Mouse (Mus musculus): ENCODE measurements around the gene Adamts20. TPM values are rescaled to one million over a fixed set of nuclear protein-coding genes. Genes with fewer than 3 reads are reported as not detected.

Adamts20 gene
- total and polyA plus RNA-seq, 3 experiments = 0.05 TPM; not detected in 2

- TF ChIP-seq GATA1 (IDR thresholded peaks at IDR 0.05; ENCODE audit: borderline replicate concordance, low read length) (no peak), POLR2AphosphoS5 (IDR thresholded peaks at IDR 0.05; ENCODE audit: insufficient replicate concordance, low read depth, low read length) (no peak), TAL1 (conservative IDR thresholded peaks at IDR 0.05; ENCODE audit: low read depth, low read length) (no peak), GATA2 (IDR thresholded peaks at IDR 0.05; ENCODE audit: borderline replicate concordance, low read depth, low read length) (no peak), CTCF (IDR thresholded peaks at IDR 0.05; ENCODE audit: low read depth, low read length) (no peak)
- ATAC-seq (ENCODE audit: extremely low read depth, insufficient number of reproducible peaks, low FRiP score, poor library complexity, severe bottlenecking) = no peak
- H3K36me3 ChIP-seq (replicated peaks) = no peaks in the 10 kb centered on the region
- H3K4me1 ChIP-seq (ENCODE audit: insufficient read depth, low read depth, low read length) = no peaks in the 10 kb centered on the region
- peaks cover 44% of the 10 kb centered on the region for H3K9me3 ChIP-seq (replicated peaks)
- no peak for DNase-seq (ENCODE audit: low spot score)
- H3K4me3 ChIP-seq (ENCODE audit: low read depth, low read length) = no peak overlapping the region
- H3K27me3 ChIP-seq (ENCODE audit: insufficient read depth, low read length) = no peaks in the 10 kb centered on the region
These were observed 209.7 kb downstream of the Adamts20 start for GRCm38 (mm10) chr15:94255538-94255937.

- no peaks in the 10 kb centered on the region for H3K27me3 ChIP-seq (ENCODE audit: insufficient read depth, low read length)
- H3K36me3 ChIP-seq (replicated peaks) = no peaks in the 10 kb centered on the region
- H3K4me3 ChIP-seq (ENCODE audit: low read depth, low read length) = no peak overlapping the region
- no peaks in the 10 kb centered on the region for H3K4me1 ChIP-seq (ENCODE audit: insufficient read depth, low read depth, low read length)
- DNase-seq (ENCODE audit: low spot score) (no peak), ATAC-seq (ENCODE audit: extremely low read depth, insufficient number of reproducible peaks, low FRiP score, poor library complexity, severe bottlenecking) (no peak)
- H3K9me3 ChIP-seq (replicated peaks) = peaks cover 39% of the 10 kb centered on the region
- TF ChIP-seq POLR2AphosphoS5 (IDR thresholded peaks at IDR 0.05; ENCODE audit: insufficient replicate concordance, low read depth, low read length) = no peak
- no peak for TF ChIP-seq TAL1 (conservative IDR thresholded peaks at IDR 0.05; ENCODE audit: low read depth, low read length)
- TF ChIP-seq GATA2 (IDR thresholded peaks at IDR 0.05; ENCODE audit: borderline replicate concordance, low read depth, low read length) = no peak
- TF ChIP-seq CTCF (IDR thresholded peaks at IDR 0.05; ENCODE audit: low read depth, low read length) = no peak
- TF ChIP-seq GATA1 (IDR thresholded peaks at IDR 0.05; ENCODE audit: borderline replicate concordance, low read length) = no peak
These were observed 210.2 kb downstream of the Adamts20 start for GRCm38 (mm10) chr15:94254861-94255516.

GRCm38 (mm10) chr15:94254091-94254860, 210.9 kb downstream of the Adamts20 start:
- no peak for TF ChIP-seq GATA2 (IDR thresholded peaks at IDR 0.05; ENCODE audit: borderline replicate concordance, low read depth, low read length)
- no peak for TF ChIP-seq TAL1 (conservative IDR thresholded peaks at IDR 0.05; ENCODE audit: low read depth, low read length)
- TF ChIP-seq GATA1 (IDR thresholded peaks at IDR 0.05; ENCODE audit: borderline replicate concordance, low read length) = no peak
- TF ChIP-seq POLR2AphosphoS5 (IDR thresholded peaks at IDR 0.05; ENCODE audit: insufficient replicate concordance, low read depth, low read length) = no peak
- TF ChIP-seq CTCF (IDR thresholded peaks at IDR 0.05; ENCODE audit: low read depth, low read length) = no peak
- Histone ChIP-seq H3K4me3 (ENCODE audit: low read depth, low read length) (no peak overlapping the region), H3K27me3 (ENCODE audit: insufficient read depth, low read length) (no peaks in the 10 kb centered on the region), H3K36me3 (replicated peaks) (no peaks in the 10 kb centered on the region), H3K9me3 (replicated peaks) (peaks cover 37% of the 10 kb centered on the region), H3K4me1 (ENCODE audit: insufficient read depth, low read depth, low read length) (no peaks in the 10 kb centered on the region)
- DNase-seq (ENCODE audit: low spot score) (no peak), ATAC-seq (ENCODE audit: extremely low read depth, insufficient number of reproducible peaks, low FRiP score, poor library complexity, severe bottlenecking) (no peak)

- Histone ChIP-seq H3K4me1 (ENCODE audit: insufficient read depth, low read depth, low read length) (no peaks in the 10 kb centered on the region), H3K9me3 (replicated peaks) (peaks cover 45% of the 10 kb centered on the region), H3K27me3 (ENCODE audit: insufficient read depth, low read length) (no peaks in the 10 kb centered on the region), H3K36me3 (replicated peaks) (no peaks in the 10 kb centered on the region), H3K4me3 (ENCODE audit: low read depth, low read length) (no peak overlapping the region)
- DNase-seq (ENCODE audit: low spot score) (no peak), ATAC-seq (ENCODE audit: extremely low read depth, insufficient number of reproducible peaks, low FRiP score, poor library complexity, severe bottlenecking) (no peak)
- TF ChIP-seq CTCF (IDR thresholded peaks at IDR 0.05; ENCODE audit: low read depth, low read length) (no peak), TAL1 (conservative IDR thresholded peaks at IDR 0.05; ENCODE audit: low read depth, low read length) (no peak), GATA2 (IDR thresholded peaks at IDR 0.05; ENCODE audit: borderline replicate concordance, low read depth, low read length) (no peak), GATA1 (IDR thresholded peaks at IDR 0.05; ENCODE audit: borderline replicate concordance, low read length) (no peak), POLR2AphosphoS5 (IDR thresholded peaks at IDR 0.05; ENCODE audit: insufficient replicate concordance, low read depth, low read length) (no peak)
These were observed 212.1 kb downstream of the Adamts20 start for GRCm38 (mm10) chr15:94252962-94253712.

- H3K27me3 ChIP-seq (ENCODE audit: insufficient read depth, low read length) = no peaks in the 10 kb centered on the region
- H3K4me3 ChIP-seq (ENCODE audit: low read depth, low read length) = no peak overlapping the region
- peaks cover 32% of the 10 kb centered on the region for H3K9me3 ChIP-seq (replicated peaks)
- TF ChIP-seq TAL1 (conservative IDR thresholded peaks at IDR 0.05; ENCODE audit: low read depth, low read length) (no peak), CTCF (IDR thresholded peaks at IDR 0.05; ENCODE audit: low read depth, low read length) (no peak), GATA2 (IDR thresholded peaks at IDR 0.05; ENCODE audit: borderline replicate concordance, low read depth, low read length) (no peak), POLR2AphosphoS5 (IDR thresholded peaks at IDR 0.05; ENCODE audit: insufficient replicate concordance, low read depth, low read length) (no peak), GATA1 (IDR thresholded peaks at IDR 0.05; ENCODE audit: borderline replicate concordance, low read length) (no peak)
- ATAC-seq (ENCODE audit: extremely low read depth, insufficient number of reproducible peaks, low FRiP score, poor library complexity, severe bottlenecking) (no peak), DNase-seq (ENCODE audit: low spot score) (no peak)
- no peaks in the 10 kb centered on the region for H3K36me3 ChIP-seq (replicated peaks)
- no peaks in the 10 kb centered on the region for H3K4me1 ChIP-seq (ENCODE audit: insufficient read depth, low read depth, low read length)
These were observed 215.5 kb downstream of the Adamts20 start for GRCm38 (mm10) chr15:94249766-94250165.

- Histone ChIP-seq H3K36me3 (replicated peaks) (no peaks in the 10 kb centered on the region), H3K9me3 (replicated peaks) (peaks cover 28% of the 10 kb centered on the region), H3K27me3 (ENCODE audit: insufficient read depth, low read length) (no peaks in the 10 kb centered on the region), H3K4me1 (ENCODE audit: insufficient read depth, low read depth, low read length) (no peaks in the 10 kb centered on the region), H3K4me3 (ENCODE audit: low read depth, low read length) (no peak overlapping the region)
- DNase-seq (ENCODE audit: low spot score) = no peak
- TF ChIP-seq GATA1 (IDR thresholded peaks at IDR 0.05; ENCODE audit: borderline replicate concordance, low read length) (no peak), CTCF (IDR thresholded peaks at IDR 0.05; ENCODE audit: low read depth, low read length) (no peak), TAL1 (conservative IDR thresholded peaks at IDR 0.05; ENCODE audit: low read depth, low read length) (no peak), GATA2 (IDR thresholded peaks at IDR 0.05; ENCODE audit: borderline replicate concordance, low read depth, low read length) (no peak), POLR2AphosphoS5 (IDR thresholded peaks at IDR 0.05; ENCODE audit: insufficient replicate concordance, low read depth, low read length) (no peak)
- ATAC-seq (ENCODE audit: extremely low read depth, insufficient number of reproducible peaks, low FRiP score, poor library complexity, severe bottlenecking) = no peak
These were observed 216.8 kb downstream of the Adamts20 start for GRCm38 (mm10) chr15:94248386-94248785.
